Mouse (Mus musculus) lung, postnatal 36 days (tissue): ENCODE results near the gene Psap.

Source experiments
- DNase-seq: peaks from one replicate; pipeline ENCODE4 v3.0.0; 2022; ENCODE audit warnings: mixed read lengths

Psap gene

DNA sequence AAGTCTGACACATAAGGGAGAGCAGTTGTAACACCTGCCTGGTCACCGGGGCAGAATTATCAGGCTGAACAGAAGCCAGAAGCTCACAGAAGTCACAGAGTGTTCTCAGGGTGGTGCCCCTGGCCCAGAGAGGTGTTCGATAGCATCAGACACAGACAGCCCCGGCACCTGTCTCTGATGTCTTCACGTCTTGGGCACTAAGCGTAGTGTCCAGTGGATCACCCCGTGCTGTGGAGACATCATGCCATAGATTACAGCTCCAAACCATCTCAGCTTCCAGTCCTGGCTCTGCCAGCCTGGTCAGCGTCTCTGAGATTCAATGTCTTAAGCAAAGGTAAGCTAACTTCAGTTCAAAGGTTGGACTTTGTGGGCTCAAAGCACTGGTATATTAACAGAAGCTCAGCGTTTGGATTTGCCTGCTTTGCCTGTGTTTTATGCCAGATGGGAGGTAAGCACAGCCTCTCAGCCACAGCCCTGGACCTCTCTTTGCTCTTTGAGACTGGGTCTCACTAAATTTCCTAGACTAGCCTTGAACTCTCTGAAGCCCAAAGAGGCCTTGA lies 10.5 kb upstream of the Psap start:
- no peak for DNase-seq

GRCm38 (mm10) chr10:60268738-60269137 lies 8.7 kb upstream of the Psap start:
- no peak for DNase-seq

GRCm38 (mm10) chr10:60269141-60270064 lies 8.0 kb upstream of the Psap start:
- DNase-seq = no peak

- DNase-seq = no peak
These were observed 6.4 kb upstream of the Psap start for GRCm38 (mm10) chr10:60271015-60271414.

DNA sequence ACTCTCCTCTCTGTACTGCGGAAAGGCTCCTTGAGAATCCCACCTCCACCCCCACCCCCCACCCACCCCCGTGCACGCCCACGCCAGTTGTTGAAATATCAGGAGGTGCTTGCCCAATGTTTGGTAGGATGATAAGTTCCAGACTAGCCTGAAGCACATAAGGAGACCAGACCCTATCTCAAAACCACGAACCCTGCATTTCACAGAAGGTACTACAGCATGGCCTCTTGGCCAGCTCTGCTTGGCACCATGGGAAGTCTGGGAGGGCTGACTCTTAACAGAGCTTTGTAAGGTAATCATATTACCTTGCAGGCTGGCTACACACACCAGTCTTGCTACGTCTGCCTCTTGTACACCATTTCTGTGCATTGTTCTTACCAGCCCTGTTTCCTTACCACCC lies 5.2 kb upstream of the Psap start:
- no peak for DNase-seq

GRCm38 (mm10) chr10:60273382-60273781 lies 4.0 kb upstream of the Psap start:
- no peak for DNase-seq

DNA sequence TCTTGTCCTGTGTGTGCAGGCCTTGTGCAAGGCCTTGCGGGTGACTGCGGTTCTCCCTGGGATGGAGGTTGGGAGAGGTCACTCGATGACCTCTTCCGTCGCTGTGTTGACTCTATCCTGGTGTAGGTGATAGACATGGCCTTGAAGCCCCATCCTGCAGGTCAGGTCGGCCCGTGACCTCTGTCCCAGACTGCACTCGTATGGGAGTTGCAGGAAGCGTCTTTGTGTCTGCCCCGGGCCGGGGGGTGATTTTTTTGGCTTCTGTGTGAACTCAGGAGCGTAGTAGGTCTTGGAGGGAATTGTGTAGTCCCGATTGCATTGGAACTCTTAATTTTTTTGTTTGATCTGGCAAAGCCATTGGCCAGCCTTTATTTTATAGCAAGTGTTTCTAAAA lies 576 bp downstream of the Psap start:
- no peak for DNase-seq

- DNase-seq = no peak
These were observed 1.4 kb downstream of the Psap start for GRCm38 (mm10) chr10:60278786-60279185.

- DNase-seq = no peak
These were observed 2.0 kb downstream of the Psap start for GRCm38 (mm10) chr10:60279290-60279940.

- DNase-seq = peak; percentile 74
These were observed 2.5 kb downstream of the Psap start for GRCm38 (mm10) chr10:60279941-60280301.

- no peak for DNase-seq
These were observed 2.9 kb downstream of the Psap start for GRCm38 (mm10) chr10:60280353-60280752.

DNA sequence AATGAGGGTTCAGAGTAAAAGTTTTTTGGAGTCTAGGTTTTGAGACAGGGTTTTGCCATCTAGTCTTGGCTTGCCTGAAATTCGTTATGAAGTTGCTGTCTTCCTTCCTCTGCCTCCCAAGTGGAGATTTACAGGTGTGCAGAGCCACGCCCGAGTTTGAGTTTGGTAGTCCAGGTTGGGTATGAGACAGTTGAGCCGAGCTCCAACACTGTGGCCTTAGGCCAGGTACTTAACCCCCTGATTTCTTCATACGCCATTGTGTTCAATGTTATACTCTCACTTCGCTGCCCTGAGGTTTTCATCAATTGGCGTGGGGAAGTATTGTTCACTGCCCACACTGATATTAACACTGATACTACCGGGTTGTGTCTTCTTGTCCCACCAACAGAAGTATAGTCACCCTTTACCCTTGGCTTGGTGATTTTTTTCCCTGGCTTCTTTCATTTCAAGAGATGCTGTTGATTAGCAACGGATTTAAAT lies 4.2 kb downstream of the Psap start:
- no peak for DNase-seq

DNA sequence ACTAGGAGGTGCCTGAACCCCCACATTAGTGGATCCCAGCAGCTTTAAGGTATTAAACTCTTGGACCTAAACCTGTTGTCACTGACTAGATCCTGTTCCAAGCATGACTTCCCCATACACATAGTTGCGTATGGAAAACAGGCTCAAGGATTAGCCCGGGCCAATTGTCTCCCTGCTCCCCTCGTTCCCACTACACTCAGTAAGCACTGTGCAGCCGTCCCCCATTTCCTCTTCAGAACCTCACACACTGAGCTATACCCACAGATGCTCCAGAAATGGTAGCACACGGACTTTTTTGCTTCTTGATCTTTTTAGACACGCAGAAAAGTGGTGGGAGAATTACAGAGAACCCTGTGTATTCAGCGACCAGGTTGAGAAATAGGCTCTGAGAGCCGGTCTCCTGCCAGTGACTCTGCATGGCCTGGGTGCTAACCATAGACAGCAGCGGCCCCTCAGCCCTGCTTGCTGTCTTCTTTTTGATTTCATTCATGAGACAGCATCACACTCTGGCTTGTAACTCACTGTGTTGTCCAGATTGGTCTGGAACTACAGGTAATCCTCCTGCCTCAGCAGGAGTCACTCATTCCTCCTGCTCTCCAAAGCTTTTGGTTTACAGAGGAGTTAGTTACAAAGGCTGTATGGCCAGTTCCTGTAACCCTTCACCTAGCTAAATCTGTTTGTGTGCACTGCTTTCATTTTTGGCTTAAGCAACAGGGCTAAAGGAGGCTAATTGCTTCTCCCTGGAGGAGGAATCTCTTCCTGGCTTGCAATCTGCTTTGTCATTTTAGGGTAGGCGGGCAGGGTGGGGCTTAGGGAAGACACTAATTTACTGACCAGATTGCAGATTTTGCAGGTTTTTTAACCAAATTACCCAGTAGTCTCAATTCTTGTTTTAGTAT lies 4.9 kb downstream of the Psap start:
- DNase-seq = peak; percentile 58

- DNase-seq = no peak
These were observed 6.8 kb downstream of the Psap start for GRCm38 (mm10) chr10:60284248-60284647.

DNA sequence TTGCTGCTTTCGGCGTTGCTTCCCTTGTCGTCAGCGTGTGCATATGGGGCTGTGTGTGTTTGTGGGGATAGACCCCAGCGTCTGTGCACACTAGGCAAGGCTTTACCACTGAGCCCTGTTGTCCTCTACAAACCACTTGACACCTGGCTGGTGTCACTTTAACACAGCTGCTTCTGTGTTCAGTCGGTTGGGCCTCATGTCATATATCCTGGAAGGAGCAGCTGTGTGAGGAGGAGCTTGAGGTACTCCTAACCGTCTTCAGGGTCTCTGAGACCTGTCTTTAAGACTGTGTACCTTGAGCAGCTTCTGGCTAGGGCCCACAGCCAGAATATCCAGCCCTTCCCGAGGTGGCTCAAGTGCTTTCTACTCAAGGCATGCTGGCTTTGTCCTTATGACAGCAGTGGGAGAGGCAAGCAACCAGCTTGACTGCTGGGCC lies 7.3 kb downstream of the Psap start:
- DNase-seq = peak; percentile 45

- DNase-seq = no peak
These were observed 7.8 kb downstream of the Psap start for GRCm38 (mm10) chr10:60285183-60285582.

GRCm38 (mm10) chr10:60285676-60286372 lies 8.4 kb downstream of the Psap start:
- peak; percentile 77 for DNase-seq

DNA sequence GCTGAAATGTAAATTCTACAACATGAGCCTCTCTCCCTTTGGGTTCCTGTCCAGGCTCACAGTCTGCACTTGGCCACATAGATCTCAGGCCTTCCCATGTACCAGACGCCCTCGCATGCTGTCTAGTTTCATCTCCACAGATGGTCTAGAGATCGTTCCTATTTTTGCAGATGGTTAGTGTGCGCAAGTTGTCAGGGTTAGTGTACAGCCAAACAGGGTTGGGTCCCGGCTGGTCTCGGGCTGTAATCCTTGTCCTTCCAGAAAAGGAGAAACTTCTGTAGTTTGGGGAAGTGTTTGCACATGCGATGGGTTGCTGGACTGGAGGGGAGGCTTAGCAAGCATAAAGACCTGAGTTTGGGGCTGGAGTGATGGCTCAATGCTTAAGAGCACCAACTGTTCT lies 9.1 kb downstream of the Psap start:
- DNase-seq = no peak

DNA sequence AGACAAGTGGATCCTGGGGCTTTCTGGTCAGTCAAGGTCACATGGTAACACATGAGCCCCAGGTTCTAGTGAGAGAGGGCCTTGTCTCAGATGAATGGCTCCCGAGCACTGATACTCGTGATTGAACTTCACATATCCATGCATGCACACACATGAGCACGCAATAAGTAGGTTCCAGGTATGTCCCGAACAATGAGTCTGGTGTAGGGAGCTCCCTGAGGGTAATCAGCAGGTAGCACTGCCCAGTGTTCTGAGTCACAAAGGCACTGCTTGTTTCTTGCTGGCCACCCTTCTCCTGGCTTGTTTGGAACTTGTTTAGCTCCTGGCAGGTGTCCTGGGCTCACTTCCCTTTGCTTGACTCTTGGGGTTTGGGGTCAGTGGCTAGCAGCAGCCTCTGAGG lies 9.7 kb downstream of the Psap start:
- no peak for DNase-seq

DNA sequence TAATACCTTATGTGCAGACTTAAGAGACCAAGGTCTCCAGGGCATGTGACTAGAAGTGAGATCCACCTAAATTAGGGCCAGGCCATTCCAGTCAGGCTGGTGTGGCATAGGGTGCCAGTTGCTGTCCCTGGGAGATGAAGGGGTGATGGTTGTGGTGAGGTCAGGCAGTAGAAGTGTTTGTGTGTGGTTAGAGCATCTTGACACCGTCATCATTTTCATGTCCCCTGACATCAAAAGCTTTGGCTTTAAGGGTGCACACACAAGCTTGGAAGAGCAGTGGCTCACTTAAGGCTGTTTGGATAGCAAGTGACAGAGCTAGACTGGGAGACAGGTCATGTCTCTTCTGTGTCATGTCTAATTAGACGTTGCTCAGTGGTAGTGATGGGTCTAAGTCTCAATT lies 10.3 kb downstream of the Psap start:
- no peak for DNase-seq

- peak; percentile 82 for DNase-seq
These were observed 11.8 kb downstream of the Psap start for GRCm38 (mm10) chr10:60289216-60289615.
